Mouse (Mus musculus) 3134 (cell line): ENCODE results near the gene Neurod4.
"Not testable (repeated sequence)": the region's sequence is repeated elsewhere in the genome, so short reads cannot be mapped to it uniquely, and the experiment has no call there.

Source experiments
- DNase-seq: peaks from one replicate; pipeline ENCODE4 v3.0.0-alpha.2; 2011; ENCODE audit warnings: low spot score; ENCODE audit not compliant: insufficient read length; ENCODE audit errors: extremely low read depth

Gene Neurod4

DNA sequence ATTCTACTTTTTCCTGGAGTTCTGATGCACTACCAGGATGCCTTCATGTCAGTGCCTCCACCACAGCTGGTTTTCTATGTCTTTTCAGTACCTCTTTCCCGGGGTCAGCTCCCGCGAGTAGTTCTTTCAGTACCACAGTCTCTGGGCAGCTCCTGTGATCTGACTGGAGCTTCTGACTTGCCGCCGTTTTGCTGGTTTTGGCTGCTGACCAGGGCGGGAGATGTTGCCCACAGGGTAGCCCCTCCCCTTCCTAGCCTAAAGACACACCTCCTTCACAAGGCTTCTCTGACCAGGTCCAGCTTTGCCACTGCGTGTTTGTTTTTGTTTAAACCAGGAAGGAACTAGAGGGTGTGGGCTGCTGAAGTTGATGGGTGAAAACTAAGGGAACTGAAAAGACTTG lies at the start of gene Neurod4:
TSS of gene Neurod4 (minus strand) at position 175 of the 400 bp plus-strand sequence.
- DNase-seq, result peak; percentile 13

DNA sequence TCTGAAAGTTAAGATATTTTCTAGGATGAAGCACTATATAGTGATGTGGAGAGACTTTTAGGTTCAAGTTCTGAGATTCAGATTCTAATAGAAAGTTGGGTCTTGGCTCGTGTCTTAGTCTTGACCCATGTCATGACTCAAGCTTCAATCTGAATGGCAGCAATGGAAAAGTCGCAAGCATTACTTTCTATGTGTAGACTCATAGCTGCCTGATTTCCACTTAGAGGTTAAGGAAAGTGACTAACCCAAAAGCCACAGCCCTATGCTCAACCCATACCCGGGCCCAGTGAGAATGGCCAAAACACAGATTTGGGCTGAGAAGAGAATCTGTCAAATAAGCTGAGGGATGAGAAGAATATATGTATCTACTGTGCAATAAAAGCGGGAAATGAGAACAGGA lies 44.2 kb upstream of the Neurod4 start:
- DNase-seq, result no peak

DNA sequence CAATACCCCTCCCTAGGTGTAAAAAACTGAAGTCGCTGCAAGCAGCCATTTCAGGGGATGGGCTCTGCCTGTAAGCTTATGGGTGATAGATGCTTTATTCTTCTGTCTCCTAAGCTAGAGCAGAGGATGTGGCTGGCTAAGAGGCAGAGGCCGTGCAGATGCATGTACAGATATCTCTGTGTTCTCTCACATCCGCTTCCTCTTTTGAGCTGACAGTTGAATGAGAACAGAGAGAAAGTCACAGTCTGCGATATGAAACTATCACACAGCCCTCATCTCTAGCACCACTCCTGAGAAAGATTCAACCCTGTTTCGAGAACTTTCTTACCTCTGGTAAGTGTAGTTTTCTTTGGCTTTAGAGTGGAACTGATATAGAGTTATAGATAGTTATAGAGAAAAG lies 42.6 kb upstream of the Neurod4 start, which contains the start of gene Tespa1:
TSS of gene Tespa1 (plus strand) at position 234 of the 400 bp plus-strand sequence.
- DNase-seq, result no peak

DNA sequence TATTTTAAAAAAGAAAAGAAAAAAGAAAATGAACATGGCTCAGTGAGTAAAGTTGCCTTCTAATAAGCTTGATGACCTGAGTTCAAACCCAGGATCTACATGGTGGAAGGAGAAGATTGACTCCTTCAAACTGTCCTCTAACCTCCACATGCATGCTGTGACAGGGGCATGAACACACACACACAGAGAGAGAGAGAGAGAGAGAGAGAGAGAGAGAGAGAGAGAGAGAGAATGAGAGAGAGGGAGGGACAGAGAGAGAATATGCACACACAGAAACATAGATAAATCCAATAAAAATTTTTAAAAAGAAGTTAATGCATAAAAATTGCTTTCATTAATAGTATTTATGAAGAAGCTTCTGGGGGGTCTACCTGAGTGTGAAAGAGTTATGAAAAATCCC lies 42.0 kb upstream of the Neurod4 start:
- no peak for DNase-seq

DNA sequence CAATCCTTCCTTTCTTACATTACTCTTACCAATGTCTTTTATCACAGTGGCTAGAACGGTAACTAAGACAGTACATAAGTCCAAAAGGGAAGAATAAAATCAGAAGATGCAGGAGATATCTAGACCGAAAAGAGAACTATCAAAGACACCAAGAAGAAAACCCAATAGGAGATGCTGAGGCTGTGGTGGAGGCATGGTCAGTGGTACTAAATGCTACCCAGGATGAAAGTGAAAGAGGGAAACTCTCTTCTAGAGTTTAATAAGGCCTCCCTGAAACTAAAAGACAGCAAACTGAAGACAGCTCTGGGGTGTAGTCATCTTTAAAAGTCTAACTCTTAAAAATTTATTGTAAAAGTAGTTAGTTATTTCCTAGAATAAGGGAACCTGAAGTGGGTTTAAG lies 40.7 kb upstream of the Neurod4 start:
- no peak for DNase-seq

DNA sequence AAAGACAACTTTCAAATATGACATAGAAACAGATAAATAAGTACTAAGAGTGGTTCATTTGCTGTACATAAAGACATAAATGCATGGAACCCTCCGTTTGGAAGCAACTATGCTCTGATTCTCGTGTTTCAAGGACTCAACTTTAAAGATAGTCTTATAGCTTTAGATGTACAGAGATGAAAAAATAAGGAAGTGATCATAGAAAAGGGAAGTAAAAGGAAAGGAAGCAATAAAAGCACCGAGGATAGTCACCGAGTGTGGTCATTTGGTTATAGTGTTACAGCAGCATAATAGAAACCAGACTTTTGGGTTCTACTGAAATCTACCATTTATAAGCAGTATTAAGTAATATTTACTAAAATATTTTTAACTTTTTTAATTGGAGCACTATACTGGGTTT lies 38.7 kb upstream of the Neurod4 start:
- DNase-seq, result no peak

DNA sequence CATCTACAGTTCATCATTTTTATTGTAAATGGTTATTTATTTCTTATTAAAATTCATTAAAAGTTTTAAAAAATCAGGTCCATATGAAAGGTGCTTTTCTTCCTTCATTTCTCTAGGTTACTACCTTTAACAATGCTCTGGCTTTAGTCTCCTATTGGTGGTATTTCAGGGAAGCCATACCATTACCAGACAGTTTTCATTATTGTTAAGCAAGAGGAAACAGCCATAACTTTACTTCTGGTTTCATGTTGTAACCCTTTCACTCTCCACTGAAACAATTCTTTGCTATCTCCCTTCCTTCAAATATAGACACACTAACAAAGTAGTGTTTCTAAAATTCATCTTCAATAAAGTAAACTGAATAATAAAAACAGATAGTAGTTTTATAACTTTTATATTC lies 35.8 kb upstream of the Neurod4 start:
- no peak for DNase-seq

DNA sequence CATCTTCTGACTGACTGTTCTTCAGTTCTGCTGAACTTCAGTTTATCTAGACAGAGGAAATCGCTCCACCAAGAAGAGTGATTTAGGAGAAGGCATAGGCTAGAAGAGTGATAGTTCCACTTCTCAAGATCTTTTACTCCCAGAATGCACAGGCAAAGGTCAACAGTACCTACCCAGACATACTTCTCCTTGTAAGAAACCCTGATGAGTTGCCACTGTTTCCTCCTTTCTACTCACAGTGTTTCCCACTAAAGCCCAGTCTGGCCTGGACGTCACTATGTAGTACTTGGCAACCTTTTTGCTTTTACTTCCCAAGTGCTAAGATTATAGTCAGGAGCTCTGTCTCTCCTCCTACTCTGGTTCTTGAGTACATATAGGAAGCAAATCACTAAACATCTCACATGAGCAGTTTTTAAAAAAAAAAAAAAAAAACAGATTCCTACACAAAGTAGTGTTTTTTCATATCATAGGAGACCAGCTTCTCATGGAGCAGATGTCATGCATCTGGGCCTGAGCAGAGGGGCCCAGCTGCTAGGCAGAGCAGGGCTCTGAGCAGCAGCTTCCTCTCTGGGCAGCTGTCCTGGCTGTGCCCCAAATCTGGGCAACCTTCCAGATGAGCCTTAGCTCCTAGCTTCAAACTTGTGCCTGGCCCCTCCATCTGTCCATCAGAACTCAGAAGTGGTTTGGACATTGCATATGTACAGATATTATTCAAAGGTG lies 34.2 kb upstream of the Neurod4 start:
- DNase-seq, result no peak

DNA sequence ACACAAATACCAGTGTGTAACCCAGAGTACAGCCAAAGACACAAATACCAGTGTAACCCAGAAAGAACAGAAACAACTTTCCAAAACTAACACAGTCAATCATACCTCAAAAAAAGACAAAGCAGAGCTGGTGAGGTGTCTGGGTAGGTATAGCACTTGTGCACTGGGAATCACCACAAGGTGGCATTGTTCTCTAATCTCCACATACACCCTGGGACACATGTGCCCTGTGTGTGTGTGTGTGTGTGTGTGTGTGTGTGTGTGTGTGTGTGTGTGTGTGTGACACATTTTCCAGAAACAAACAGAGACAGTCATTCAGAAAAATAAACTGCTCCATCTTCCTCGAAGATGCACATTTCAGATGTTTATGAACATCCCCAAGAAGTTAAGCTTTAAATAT lies 33.5 kb upstream of the Neurod4 start:
- DNase-seq, result no peak

DNA sequence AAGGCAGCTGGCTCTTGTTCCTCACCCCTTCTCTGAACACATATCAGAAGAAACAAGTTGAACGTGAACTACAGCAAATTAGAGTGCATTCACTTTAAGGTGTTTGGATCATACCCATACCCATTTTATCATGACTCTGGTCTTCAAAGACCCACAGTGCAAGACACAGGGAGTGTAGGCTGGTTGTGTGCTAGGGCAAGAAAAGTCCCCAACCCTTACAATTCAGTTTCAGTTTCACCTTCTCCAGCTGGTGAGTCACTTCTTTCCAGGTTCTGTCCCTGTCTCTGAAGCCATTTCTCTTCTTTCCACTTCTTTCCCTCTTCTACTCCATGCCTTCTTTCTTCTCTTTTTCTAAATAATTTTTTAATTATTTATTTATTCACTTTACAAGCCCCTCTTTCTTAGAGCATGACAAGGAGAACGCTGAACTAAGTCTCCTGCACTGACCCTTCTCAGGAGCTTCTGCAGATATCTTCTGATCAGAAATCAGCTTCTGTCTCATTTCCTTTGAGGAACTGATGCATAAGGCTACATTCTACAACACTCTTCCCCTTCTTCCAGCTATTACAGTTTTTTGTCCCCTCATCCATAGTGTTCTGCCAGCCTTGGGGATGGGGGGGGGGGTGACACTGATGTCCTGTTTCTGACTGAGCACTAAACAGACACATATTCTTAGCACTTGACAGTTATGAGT lies 31.6 kb upstream of the Neurod4 start:
- no peak for DNase-seq

DNA sequence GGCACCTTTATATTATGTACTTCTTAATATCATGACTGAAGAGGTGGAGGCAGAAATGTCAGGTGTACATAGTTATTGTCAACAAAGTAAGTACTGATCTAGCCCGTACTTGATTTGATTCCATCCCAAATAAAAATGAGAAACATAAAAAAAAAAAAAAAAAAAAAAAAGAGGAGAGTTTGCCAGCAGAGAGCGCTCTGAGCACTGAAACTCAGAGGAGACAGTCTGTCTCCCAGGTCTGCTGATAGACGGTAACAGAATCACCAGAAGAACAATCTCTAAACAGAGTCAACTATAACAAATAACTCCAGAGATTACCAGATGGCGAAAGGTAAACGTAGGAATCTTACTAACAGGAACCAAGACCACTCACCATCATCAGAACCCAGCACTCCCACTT lies 24.1 kb upstream of the Neurod4 start:
- not testable (repeated sequence) for DNase-seq

DNA sequence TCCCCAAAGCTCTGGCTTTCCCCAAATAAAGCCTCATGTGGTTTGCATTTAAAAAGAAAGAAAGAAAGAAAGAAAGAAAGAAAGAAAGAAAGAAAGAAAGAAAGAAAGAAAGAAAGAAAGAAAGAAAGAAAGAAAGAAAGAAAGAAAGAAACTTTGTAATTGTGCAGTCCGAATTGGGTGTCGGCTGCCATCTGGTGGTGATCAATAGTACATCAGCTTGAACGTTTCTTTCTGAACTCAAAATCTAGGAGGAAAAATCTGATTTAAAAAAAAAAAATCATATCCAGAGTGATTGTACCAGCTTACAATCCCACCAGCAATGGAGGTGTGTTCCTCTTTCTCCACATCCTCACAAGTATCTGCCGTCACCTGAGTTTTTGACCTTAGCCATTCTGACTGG lies 18.7 kb upstream of the Neurod4 start:
- DNase-seq, result not testable (repeated sequence)

DNA sequence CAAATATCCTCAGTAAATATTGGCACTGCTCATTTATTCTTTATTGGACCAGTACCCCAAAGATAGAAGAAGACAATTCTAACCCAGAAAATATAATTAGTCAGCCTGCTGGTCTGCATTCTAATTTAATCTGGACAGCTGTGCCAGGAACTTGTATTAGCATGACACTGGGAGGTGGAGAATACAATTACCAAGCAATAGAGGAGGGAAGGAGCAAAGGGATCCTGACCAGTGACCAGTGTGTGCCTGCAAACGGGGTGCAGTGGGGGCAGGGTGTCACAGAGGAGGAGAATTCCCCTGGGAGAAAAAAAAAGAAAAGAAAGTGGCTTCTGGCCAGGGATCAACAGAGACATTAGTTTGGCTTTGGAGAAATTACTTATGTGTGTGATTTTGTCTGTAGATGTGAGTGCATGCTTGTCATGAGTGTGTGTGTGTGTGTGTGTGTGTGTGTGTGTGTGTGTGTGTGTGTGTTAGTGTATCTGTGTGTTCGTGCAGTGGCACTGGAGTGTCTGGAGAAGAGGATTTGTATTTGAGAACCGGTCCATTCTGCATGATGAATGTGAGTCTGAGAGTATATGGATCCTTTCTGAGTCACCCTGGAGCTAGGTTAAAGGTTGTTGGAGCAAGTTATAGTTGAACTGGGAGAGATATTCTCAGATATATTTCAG lies 13.8 kb upstream of the Neurod4 start:
- no peak for DNase-seq

DNA sequence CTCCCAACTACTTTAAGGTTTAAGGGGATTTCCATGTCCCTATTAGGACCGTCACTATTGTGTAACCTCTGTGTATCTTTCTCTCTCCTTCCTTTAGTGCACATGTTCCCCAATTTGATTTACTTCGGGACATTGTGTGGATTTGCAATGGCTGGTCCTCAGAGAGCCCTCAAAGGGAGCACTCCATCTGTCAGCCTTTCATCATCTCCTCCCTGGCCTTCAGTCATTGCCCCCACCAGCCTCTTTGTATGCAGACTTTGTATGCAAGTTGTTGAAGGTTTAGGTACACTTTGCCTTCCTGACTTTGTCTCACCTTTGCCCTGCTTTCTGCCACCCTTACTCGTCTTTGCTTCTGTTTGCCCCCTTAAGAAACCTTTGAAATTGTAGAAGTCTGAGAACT lies 8.0 kb upstream of the Neurod4 start:
- DNase-seq, result no peak

DNA sequence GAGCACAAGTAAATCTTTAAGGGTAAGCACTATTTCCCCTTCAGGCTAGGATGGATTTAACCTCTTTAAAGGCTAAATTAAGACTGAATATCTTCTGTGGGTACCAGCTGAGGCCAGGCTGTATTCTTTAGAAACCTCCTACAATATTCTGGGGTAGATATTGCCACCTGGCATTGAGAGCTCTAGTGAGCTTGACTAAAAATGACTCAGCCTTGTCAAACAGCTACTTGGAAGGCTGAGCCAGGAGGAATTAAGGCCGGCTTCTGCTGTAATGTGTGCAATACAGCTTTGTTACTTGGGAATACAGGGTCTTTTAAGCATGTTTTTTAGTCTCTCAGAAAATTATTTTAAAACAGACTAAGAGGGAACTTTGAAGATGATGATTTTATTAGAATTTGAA lies 7.2 kb upstream of the Neurod4 start:
- no peak for DNase-seq

DNA sequence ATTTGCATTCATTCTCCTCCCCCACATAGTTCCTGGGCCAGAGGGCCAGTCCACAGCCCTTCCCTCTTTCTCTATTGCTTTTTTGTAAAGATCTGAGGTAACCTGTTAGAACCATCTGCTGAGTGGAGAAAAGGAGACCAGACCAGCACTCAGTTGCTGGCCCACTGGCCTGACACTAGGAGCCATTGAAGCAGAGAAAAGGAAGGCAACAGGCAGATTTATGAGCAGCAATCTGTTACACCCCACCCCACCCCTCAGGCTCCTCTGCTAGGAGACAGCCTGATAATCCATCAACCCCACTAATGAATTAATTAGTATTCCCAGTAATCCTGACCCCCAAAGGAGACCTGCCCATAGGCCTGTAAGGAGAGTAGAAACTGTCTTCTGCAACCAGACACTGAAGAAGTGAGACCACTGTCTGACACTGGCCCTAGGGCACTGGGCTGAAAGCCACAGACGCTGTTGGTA lies 2.0 kb upstream of the Neurod4 start:
- no peak for DNase-seq

DNA sequence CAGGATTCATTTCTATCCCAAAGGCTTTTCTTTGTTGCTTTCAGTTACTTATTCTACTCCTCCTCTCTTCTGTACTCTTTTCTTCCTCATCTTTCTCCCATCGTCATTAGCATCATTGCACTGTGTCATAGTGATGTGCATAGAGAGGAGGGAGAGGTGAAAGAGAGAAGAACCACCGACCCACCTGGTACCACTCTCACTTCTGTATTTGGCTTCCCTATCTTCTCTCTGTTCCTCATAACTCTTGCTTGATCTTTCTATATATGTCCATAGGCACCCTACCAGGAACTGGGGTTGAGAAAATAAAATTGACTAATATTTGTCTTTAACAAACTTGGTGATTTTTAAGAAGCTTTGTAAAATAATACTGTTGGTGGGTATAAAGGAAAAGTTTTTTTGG lies 3.5 kb downstream of the Neurod4 start:
- no peak for DNase-seq

DNA sequence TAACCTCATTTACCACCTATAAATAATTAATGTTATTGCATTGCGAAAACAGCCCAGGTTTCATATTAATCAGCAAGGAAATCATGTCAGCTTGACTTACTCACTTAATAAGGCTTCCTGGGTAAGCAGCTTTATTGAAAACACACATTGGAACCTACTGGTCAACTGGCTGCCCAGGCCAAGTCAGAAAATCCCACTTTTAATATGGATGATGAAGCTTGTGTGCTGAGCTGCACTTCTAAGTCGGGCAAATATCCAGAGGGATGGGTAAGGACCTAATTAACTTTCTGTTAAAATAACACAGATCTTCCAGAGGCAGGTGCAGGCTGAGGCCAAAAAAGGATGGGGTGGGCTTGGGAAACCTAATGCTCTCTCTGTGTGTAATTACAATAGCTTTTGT lies 4.3 kb downstream of the Neurod4 start:
- DNase-seq, result no peak

DNA sequence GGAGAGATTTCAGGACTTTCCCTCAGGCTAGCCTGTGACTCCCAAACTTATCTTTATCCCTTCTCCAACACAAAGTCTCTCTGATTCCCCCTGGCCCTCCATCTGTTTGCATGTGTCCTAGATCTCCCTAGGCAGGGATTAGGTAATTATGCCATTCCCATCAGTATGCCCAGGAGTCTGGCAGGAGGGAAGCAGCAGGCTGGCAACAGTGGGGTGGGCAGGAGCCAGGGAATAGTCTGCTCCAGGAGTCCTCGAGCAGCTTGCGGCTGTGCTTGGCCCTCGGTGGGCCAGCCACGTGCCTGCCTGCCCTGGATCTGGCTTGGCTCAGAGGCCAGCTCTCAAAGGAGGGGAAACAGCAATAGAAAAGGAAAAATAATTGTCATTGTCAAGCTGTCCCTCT lies 16.8 kb downstream of the Neurod4 start:
- DNase-seq, result no peak

DNA sequence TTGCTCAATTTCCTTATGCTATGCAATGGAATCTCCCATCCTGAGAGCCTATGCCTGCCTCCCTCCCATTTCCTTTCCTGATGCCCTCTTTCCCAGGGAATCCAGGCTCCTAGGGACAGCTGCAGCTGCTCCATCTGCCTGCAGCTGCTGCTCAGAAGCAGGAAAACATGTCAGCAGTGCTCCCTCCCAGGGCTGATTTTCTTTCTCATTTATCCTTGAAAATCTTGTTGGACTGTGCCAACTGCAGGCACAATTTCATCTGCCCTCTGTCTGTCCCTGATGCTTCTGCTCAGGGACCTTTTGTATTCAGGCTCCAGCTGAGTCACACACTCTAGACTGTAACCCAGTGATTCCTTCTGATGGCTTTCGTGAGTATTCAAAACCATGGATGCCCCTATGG lies 20.6 kb downstream of the Neurod4 start:
- no peak for DNase-seq

DNA sequence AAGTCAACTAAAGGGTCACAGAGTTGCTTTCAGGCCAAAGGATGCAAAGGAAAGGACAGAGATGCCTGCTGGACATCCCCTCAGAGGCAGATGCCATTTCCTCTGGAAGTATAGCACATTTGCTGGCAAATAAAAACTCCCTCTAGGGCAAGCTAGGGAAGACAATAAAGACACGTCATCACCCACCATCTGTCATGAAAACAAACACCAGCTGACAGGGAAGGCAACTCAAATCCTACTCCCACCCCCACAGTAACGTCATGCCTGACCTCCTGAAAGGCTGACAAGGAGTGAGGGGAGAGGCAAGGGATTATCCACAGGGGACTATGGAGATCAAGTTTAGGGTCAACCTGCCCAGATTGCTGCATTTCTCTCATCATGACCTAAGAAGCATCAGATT lies 35.8 kb downstream of the Neurod4 start:
- DNase-seq, result no peak
